In genomic region chr11:94211124-94211603, GRCm38 (mm10) we compare ENCODE assay signal across 8 mouse cellular contexts. TPM values are rescaled to one million over a fixed set of nuclear protein-coding genes. Genes with fewer than 3 reads are reported as not detected.
DNase-seq lines count a peak whose midpoint lies in the region; ATAC-seq and TF ChIP-seq lines count a peak whose summit lies in the region.

Gene Tob1 (plus strand): TSS chr11:94211454.

- peak within 1 kb of the TSS; percentile 100 for H3K9ac ChIP-seq in hindbrain, postnatal 0 days (replicated peaks; ENCODE audit: low read length)

- H3K27me3 ChIP-seq in hindbrain, postnatal 0 days (ENCODE audit: insufficient read depth, low read length), result no peaks in the 10 kb centered on the region

- no peaks in the 10 kb centered on the region for H3K9me3 ChIP-seq in hindbrain, postnatal 0 days (ENCODE audit: low read length)

- intact Hi-C loops in gastrocnemius, adult 2 months (cut with DNase I), result loop anchor here (1.0 kb wide), 1 partner anchor 73 kb away; no protein-coding TSS in a partner anchor
- intact Hi-C loops in left cerebral cortex, adult 2 months (cut with DNase I), result loop anchor here (1.0 to 10.0 kb wide), 5 partner anchors 51 to 326 kb away; partner anchors contain the start of genes Cacna1g, Gm20390, Mbtd1 and Nme1

- H3K4me3 ChIP-seq in gastrocnemius, adult 2 months, result peak within 1 kb of the TSS; percentile 87
- H3K4me3 ChIP-seq in hindbrain, postnatal 0 days (ENCODE audit: low read length), result peak within 1 kb of the TSS; percentile 100
- peak within 1 kb of the TSS; percentile 92 for H3K4me3 ChIP-seq in left cerebral cortex, adult 2 months

- under 1% methylated on average over 53 of the region's 55 CpGs for WGBS in hindbrain, postnatal 0 days

- peak; percentile 15; the same call in 1 of the 2 replicates for TF ChIP-seq CTCF in gastrocnemius, adult 2 months (IDR thresholded peaks at IDR 0.05)
- no peak for TF ChIP-seq CTCF in hindbrain, postnatal 0 days (IDR thresholded peaks at IDR 0.05; ENCODE audit: low read depth)
- TF ChIP-seq CTCF in left cerebral cortex, adult 2 months (IDR thresholded peaks at IDR 0.05), result no peak; the same call in 1 of the 2 replicates

- H3K36me3 ChIP-seq in hindbrain, postnatal 0 days (ENCODE audit: insufficient read depth, low read length), result peaks cover 9% of the 10 kb centered on the region

- ATAC-seq in hindbrain, postnatal 0 days, result peak; percentile 98
- ATAC-seq in megakaryocyte, adult 5-6 weeks (ENCODE audit: poor library complexity, severe bottlenecking), result peak; percentile 75

- peaks cover 12% of the 10 kb centered on the region; the same call in 1 of the 2 replicates for H3K4me1 ChIP-seq in hindbrain, postnatal 0 days (ENCODE audit: insufficient read depth, low read length)

- peak within 1 kb of the TSS; percentile 100 for H3K27ac ChIP-seq in gastrocnemius, adult 2 months
- H3K27ac ChIP-seq in hindbrain, postnatal 0 days, result peak within 1 kb of the TSS; percentile 99
- H3K27ac ChIP-seq in left cerebral cortex, adult 2 months, result peak within 1 kb of the TSS; percentile 100

- peak within 1 kb of the TSS; percentile 96 for H3K4me2 ChIP-seq in hindbrain, postnatal 0 days (ENCODE audit: low read depth, low read length)

- peak; percentile 100 for DNase-seq in WW6 (ENCODE audit: low read depth, low spot score)
- DNase-seq in cerebellum, postnatal 4 days (ENCODE audit: low spot score in 2 of 2), result peak; percentile 93 to 98
- DNase-seq in gastrocnemius, adult 2 months, result peak; percentile 99
- DNase-seq in hindbrain, postnatal 0 days (ENCODE audit: low spot score), result peak; percentile 100
- peak; percentile 95 to 97 for DNase-seq in left cerebral cortex, adult 2 months (ENCODE audit: extremely low spot score in 1 of 2, low spot score in 2 of 2)
- peak; percentile 95 to 99 for DNase-seq in right cerebral cortex, adult 2 months (ENCODE audit: low spot score in 2 of 2)
- DNase-seq in urinary bladder, postnatal 14 days (ENCODE audit: low spot score), result peak; percentile 98

RNA-seq across cellular contexts. Expression of gene Tob1, which starts in this region (rescaled TPM):
- 100 to 1,000 TPM; 177 to 277 TPM for total RNA-seq in gastrocnemius, adult 2 months (2021)
- 13.2 and 20.1 TPM in 2 replicates for total RNA-seq in hindbrain, postnatal 0 days (2014; rRNA removed)
- 33.9 and 34.8 TPM in 2 replicates for polyA plus RNA-seq in hindbrain, postnatal 0 days (2015; fragmentation: Nextera tagmentation; extraction: Ambion mirVana)
- total RNA-seq in left cerebral cortex, adult 2 months (2021), result 10 to 100 TPM; 42.4 to 47.9 TPM
- 15.5 and 17.8 TPM in 2 replicates for total RNA-seq in megakaryocyte, adult 5-6 weeks (2015)
- total RNA-seq in megakaryocyte, adult 5-6 weeks (2017), result 13.5 and 19.3 TPM in 2 replicates

Comparison
In these comparisons a context has a peak if more than half of its experiments do, and no peak if none do; other contexts are left out.
1. Peak in every context shown above with its lines: DNase-seq, ATAC-seq, H3K4me3 ChIP-seq and H3K27ac ChIP-seq.